Mouse (Mus musculus): ENCODE data around the gene Nfib. TPM values are rescaled to one million over a fixed set of nuclear protein-coding genes. Genes with fewer than 3 reads are reported as not detected.

Gene Nfib
- polyA plus RNA-seq, 1 experiment: 48.1 TPM

DNA sequence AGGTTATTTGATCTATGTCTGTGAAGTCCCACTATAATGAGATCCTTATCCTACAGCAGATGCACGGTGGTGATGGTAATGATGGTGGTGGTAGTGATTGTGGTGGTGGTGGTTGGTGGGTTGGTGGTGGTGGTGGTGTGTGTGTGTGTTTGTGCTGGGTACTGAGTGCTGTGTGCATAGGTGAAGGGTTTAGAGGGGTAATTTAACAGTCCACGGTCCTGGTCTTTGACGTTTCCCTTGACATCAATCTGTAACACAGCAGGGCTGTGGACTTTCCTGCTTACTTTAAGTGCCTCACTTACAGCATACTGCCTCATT lies 13.6 kb downstream of the Nfib start:
- TF ChIP-seq POLR2A (IDR thresholded peaks at IDR 0.05; ENCODE audit: borderline replicate concordance, extremely low read depth, low read depth, low read length): no peak
- no peak for TF ChIP-seq CTCF (IDR thresholded peaks at IDR 0.05; ENCODE audit: insufficient read depth, low read length)
- no peaks in the 10 kb centered on the region for H3K4me1 ChIP-seq (ENCODE audit: control insufficient read depth, insufficient read depth, low read length)
- no peak overlapping the region for H3K4me3 ChIP-seq (replicated peaks; ENCODE audit: extremely low read depth, low read depth, low read length)
- DNase-seq: no peak
- 37% methylated on average over 3 of the region's 3 CpGs for WGBS

DNA sequence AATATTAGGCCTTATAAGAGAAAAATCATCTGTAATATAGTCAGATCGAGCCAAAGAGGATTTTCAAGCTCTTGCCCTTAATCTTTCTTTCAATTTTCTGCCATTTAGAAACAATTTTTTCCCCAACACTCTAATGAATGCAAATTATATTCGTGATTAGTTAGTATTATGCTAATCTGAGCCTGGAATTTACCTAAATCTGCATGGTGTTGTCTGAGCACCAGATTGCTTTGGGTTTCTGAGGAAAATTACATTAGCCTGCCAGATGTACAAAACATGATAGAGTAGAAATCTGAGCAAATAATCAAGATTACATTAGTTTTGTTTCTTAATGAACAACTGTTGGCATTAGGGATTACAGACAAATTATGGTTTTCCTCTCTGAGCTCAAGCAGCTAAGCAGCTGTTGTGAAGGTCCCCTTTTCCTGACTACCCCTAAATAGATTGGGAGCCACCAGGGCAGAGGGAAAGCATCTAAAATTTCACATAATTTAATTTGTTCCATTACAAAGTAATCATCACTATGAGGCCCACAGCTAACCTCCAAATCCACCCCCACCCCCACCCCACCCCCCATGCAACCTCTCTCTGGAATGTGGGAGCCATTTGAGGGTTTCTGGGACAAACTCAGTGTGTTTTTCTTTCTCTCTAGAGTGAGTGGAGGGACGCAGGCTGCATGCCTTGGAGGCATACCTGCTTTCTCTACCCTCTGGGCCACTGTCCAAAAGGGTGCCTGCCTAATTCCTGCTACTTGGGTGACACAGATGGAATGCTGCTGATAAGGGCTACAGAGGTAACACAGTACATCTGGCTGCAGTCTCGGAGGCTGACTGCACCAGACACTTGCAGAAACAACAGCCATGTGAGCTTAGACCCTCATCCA lies 14.2 kb downstream of the Nfib start:
- no peak overlapping the region for H3K4me3 ChIP-seq (replicated peaks; ENCODE audit: extremely low read depth, low read depth, low read length)
- no peak for TF ChIP-seq POLR2A (IDR thresholded peaks at IDR 0.05; ENCODE audit: borderline replicate concordance, extremely low read depth, low read depth, low read length)
- no peak for TF ChIP-seq CTCF (IDR thresholded peaks at IDR 0.05; ENCODE audit: insufficient read depth, low read length)
- DNase-seq: no peak
- WGBS: 56% methylated on average over 4 of the region's 4 CpGs
- no peaks in the 10 kb centered on the region for H3K4me1 ChIP-seq (ENCODE audit: control insufficient read depth, insufficient read depth, low read length)

DNA sequence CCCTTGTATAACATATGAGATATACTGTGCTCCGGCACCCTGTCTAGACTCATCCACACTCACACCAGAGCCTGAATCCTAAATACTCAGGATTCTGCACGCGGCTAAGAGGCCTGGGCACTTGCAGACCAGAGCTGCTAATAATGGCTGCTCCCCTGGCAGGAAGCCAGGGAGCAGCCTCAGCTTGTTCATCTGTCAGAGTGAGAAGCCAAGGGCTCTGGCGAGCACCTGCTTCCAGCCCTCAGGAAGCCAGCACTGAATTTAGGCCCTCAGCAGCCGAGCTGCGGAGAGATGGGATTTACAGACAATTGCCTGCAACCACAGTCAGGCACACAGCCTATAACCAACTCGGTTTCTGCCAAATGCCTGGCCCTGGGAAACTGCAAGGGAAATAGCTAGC lies 15.3 kb downstream of the Nfib start:
- TF ChIP-seq POLR2A (IDR thresholded peaks at IDR 0.05; ENCODE audit: borderline replicate concordance, extremely low read depth, low read depth, low read length) (no peak), CTCF (IDR thresholded peaks at IDR 0.05; ENCODE audit: insufficient read depth, low read length) (no peak)
- WGBS: 51% methylated on average over 7 of the region's 7 CpGs

DNA sequence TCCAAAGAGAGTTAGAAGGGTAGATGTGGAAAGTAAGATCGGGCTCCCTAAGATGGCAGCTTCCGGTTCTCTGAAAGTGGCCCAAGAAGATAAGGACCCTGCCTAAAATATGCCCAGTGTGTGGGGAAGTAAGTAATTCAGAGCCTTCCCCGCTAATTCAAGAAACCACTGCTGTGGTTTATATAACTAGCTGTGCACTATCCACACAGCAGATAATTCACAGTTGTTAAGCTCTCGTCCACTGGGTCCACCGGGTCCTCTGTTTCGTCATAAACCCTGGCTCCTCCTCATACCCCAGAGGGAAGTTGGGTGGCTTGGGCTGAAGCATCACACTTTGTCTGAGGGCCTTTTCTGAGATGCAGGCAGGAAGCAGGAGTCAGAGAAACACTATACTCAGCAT lies 19.5 kb downstream of the Nfib start:
- TF ChIP-seq CTCF (IDR thresholded peaks at IDR 0.05; ENCODE audit: insufficient read depth, low read length) (no peak), POLR2A (IDR thresholded peaks at IDR 0.05; ENCODE audit: borderline replicate concordance, extremely low read depth, low read depth, low read length) (no peak)
- 78% methylated on average over 6 of the region's 6 CpGs for WGBS
- H3K4me3 ChIP-seq (replicated peaks; ENCODE audit: extremely low read depth, low read depth, low read length): no peak overlapping the region

More for the DNA sequence above, 15.3 kb downstream of the Nfib start:
- no peak overlapping the region for H3K4me3 ChIP-seq (replicated peaks; ENCODE audit: extremely low read depth, low read depth, low read length)
- no peaks in the 10 kb centered on the region for H3K4me1 ChIP-seq (ENCODE audit: control insufficient read depth, insufficient read depth, low read length)
- no peak for DNase-seq

DNA sequence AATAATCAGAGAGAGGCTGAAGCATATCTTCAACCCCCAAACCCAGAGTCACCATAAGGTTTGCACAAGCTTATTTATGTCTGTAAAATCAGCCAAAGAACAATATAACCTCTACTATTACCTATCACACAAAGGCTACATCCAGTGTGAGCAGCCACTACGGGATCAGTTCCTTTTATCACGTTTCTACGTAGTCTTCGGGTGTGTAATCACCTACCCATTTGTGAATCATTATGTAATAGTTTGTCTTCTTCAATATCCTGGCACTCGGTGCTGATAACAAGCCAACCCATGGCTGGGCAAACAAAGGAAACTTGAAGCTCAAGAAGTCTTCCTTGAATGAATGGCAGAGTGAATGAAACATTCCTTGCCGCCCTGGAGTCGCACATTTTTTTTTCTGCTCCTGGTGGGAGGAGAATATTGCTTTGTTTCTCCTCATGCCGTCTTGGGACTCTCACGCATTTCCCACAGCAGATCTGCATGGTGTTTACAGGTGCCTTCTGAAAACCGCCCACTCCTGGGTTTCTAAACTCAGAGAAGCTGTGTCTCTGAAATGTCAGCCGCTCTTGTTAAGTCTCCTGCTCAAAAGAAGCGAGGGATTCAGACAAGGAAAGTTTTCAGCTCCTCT lies 21.3 kb downstream of the Nfib start:
- H3K4me3 ChIP-seq (replicated peaks; ENCODE audit: extremely low read depth, low read depth, low read length): no peak overlapping the region
- TF ChIP-seq CTCF (IDR thresholded peaks at IDR 0.05; ENCODE audit: insufficient read depth, low read length) (no peak), POLR2A (IDR thresholded peaks at IDR 0.05; ENCODE audit: borderline replicate concordance, extremely low read depth, low read depth, low read length) (no peak)
- H3K4me1 ChIP-seq (ENCODE audit: control insufficient read depth, insufficient read depth, low read length): no peaks in the 10 kb centered on the region; the same call in 1 of the 2 replicates
- DNase-seq: no peak
- WGBS: 39% methylated on average over 12 of the region's 12 CpGs

More for the DNA sequence above, 19.5 kb downstream of the Nfib start:
- no peaks in the 10 kb centered on the region; the same call in 1 of the 2 replicates for H3K4me1 ChIP-seq (ENCODE audit: control insufficient read depth, insufficient read depth, low read length)
- DNase-seq: no peak

DNA sequence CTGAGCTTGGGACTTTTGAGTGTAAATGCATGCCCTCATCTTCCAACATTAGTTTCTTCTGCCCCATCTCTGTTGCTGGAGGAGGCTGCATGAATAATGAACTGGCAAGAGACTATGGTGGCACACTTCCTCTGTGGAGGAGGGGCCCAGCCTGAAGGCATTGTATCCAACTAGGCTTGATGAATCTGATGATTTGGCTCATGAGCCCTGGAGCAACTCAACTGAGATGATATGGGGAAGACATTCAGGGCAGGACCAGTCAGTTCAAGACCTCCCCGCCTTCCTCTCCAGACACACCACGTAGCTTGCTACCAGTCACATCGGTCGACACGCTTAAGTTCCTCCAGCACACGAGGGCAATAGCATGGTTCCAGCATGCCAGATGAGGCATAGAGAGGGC lies 22.0 kb downstream of the Nfib start:
- DNase-seq: no peak
- no peaks in the 10 kb centered on the region; the same call in 1 of the 2 replicates for H3K4me1 ChIP-seq (ENCODE audit: control insufficient read depth, insufficient read depth, low read length)
- TF ChIP-seq CTCF (IDR thresholded peaks at IDR 0.05; ENCODE audit: insufficient read depth, low read length) (no peak), POLR2A (IDR thresholded peaks at IDR 0.05; ENCODE audit: borderline replicate concordance, extremely low read depth, low read depth, low read length) (no peak)
- H3K4me3 ChIP-seq (replicated peaks; ENCODE audit: extremely low read depth, low read depth, low read length): no peak overlapping the region
- WGBS: 91% methylated on average over 6 of the region's 6 CpGs

DNA sequence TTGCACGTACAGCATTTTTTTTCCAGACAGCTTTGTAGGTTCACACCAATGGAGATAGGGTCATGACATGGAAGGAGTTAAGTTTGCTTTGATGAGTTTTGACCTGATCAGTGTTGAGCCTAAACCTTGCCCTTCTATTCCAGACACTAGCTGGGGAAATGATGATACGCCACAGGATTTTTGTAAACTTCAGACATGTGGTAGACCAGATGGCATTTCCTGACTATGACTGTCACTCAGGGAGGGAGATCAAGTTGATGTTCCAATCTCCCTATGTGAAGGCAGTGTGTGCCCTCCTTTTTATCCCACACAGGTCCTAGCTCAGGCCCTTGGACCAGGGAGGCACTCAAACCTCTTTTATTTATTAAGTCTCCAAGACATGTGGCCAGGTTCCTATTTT lies 29.4 kb downstream of the Nfib start:
- DNase-seq: no peak
- Histone ChIP-seq H3K4me1 (ENCODE audit: control insufficient read depth, insufficient read depth, low read length) (no peaks in the 10 kb centered on the region), H3K4me3 (replicated peaks; ENCODE audit: extremely low read depth, low read depth, low read length) (no peak overlapping the region)
- TF ChIP-seq POLR2A (IDR thresholded peaks at IDR 0.05; ENCODE audit: borderline replicate concordance, extremely low read depth, low read depth, low read length): no peak
- TF ChIP-seq CTCF (IDR thresholded peaks at IDR 0.05; ENCODE audit: insufficient read depth, low read length): no peak
- 94% methylated on average over 2 of the region's 2 CpGs for whole genome bisulfite sequencing

DNA sequence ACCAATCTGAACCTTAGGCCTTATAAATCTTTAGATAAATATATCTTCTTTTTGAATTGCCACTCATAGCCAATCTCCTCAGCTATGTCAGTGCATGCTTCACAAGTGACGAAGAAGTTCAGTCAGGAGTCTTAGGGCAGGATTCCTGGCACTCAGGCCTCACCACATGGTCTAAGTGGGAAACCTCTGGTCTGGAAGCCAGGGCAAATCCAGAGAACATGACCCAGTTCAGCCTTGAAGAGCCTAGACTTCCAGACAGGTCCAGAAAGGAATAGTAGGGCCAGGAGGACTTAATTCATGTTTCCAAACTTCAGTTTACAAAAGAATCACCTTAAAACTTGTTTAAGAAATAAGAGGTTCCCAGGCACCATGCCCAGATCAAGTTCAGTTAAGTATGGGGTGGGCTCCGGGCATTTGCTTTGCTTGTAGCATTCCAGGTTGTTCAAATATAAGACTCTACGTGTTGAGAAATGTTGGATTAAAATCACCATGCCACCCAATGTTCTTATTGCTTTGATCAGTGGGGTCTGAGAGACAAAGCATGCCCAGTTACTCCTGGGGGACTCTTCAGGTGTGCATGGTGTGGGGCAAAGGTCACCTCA lies 38.2 kb downstream of the Nfib start:
- 61% methylated on average over 3 of the region's 3 CpGs for WGBS
- Histone ChIP-seq H3K4me3 (replicated peaks; ENCODE audit: extremely low read depth, low read depth, low read length) (no peak overlapping the region), H3K4me1 (ENCODE audit: control insufficient read depth, insufficient read depth, low read length) (no peaks in the 10 kb centered on the region)
- TF ChIP-seq POLR2A (IDR thresholded peaks at IDR 0.05; ENCODE audit: borderline replicate concordance, extremely low read depth, low read depth, low read length) (no peak), CTCF (IDR thresholded peaks at IDR 0.05; ENCODE audit: insufficient read depth, low read length) (no peak)
- DNase-seq: no peak

DNA sequence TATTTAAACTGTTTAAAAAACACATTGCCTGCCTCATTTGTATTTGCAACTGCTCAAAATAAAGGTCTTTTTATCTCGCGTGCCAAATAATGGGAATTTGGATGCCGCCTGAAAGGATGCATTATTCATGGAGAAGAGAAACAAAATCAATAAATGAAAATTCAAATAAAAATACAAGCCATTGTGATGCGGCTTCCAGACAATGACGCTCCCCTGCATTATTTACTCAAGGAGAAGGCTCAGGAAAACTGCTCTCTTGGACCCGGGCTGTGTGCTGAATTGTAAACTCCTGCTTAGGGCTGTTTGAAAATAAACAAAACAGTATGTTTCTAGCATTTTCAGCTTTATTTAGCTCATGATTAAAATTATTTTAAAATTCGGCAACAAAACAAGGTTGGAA lies 41.1 kb downstream of the Nfib start:
- 72% methylated on average over 7 of the region's 7 CpGs for WGBS
- Histone ChIP-seq H3K4me1 (ENCODE audit: control insufficient read depth, insufficient read depth, low read length) (no peaks in the 10 kb centered on the region), H3K4me3 (replicated peaks; ENCODE audit: extremely low read depth, low read depth, low read length) (no peak overlapping the region)
- TF ChIP-seq CTCF (IDR thresholded peaks at IDR 0.05; ENCODE audit: insufficient read depth, low read length) (no peak), POLR2A (IDR thresholded peaks at IDR 0.05; ENCODE audit: borderline replicate concordance, extremely low read depth, low read depth, low read length) (no peak)
- DNase-seq: no peak

Data from lung, adult 2 months (tissue).